Mouse (Mus musculus) lung, embryonic 15.5 days (tissue): ENCODE results near the gene Extl1. TPM values are rescaled to one million over a fixed set of nuclear protein-coding genes. Genes with fewer than 3 reads are reported as not detected.
"Not testable (repeated sequence)": the region's sequence is repeated elsewhere in the genome, so short reads cannot be mapped to it uniquely, and the experiment has no call there.

ENCODE experiments used
- ATAC-seq: fragments of 200-750 bp; cut with Nextera tagmentation; 2 replicates; pipeline ENCODE4 v1.8.0; 2017; ENCODE audit warnings: moderate number of reproducible peaks, borderline replicate concordance; ENCODE audit not compliant: low FRiP score, low TSS enrichment; ENCODE audit errors: extremely low read depth
- H3K27ac ChIP-seq: fragments of 300-500 bp; sonication (generic); 2 replicates; pipeline ENCODE4 v1.5.1; 2015; ENCODE audit warnings: moderate library complexity, mild to moderate bottlenecking, inconsistent platforms
- H3K27me3 ChIP-seq: fragments of 300-500 bp; sonication (generic); 2 replicates; pipeline ENCODE4 v1.6.1; 2015; ENCODE audit warnings: inconsistent platforms
- H3K36me3 ChIP-seq: fragments of 300-500 bp; sonication (generic); 2 replicates; pipeline ENCODE4 v1.6.1; 2015; ENCODE audit warnings: inconsistent platforms
- H3K4me1 ChIP-seq: fragments of 300-500 bp; sonication (generic); 2 replicates; pipeline ENCODE4 v1.6.1; 2015; ENCODE audit warnings: inconsistent platforms
- H3K4me2 ChIP-seq: fragments of 300-500 bp; sonication (generic); 2 replicates; pipeline ENCODE4 v1.6.1; 2015; ENCODE audit warnings: inconsistent platforms, mild to moderate bottlenecking, moderate library complexity
- H3K4me3 ChIP-seq: fragments of 300-500 bp; sonication (generic); 2 replicates; pipeline ENCODE4 v1.5.1; 2015; ENCODE audit warnings: mild to moderate bottlenecking, inconsistent platforms
- H3K9ac ChIP-seq: fragments of 300-500 bp; sonication (generic); 2 replicates; pipeline ENCODE4 v1.6.1; 2015; ENCODE audit warnings: inconsistent platforms
- H3K9me3 ChIP-seq: fragments of 300-500 bp; sonication (generic); 2 replicates; pipeline ENCODE4 v1.6.1; 2016; ENCODE audit warnings: inconsistent platforms
- WGBS: fragments of 180-500 bp; shearing (Covaris S2); methylation state at CpG from one replicate; pipeline ENCODE4 v1.1.7; 2015; 5-methylcytosine and 5-hydroxymethylcytosine counted together
- polyA plus RNA-seq: library from polyadenylated mRNA; unstranded; fragments of >200 nt; fragmentation: Nextera tagmentation; extraction: Ambion mirVana; gene quantifications from 2 replicates; pipeline ENCODE4 v1.2.1, GENCODE M21; 2015

Gene Extl1
- polyA plus RNA-seq, 1 experiment from 2014 or later: 2.7 TPM

GRCm38 (mm10) chr4:134348078-134348477, 35.6 kb downstream of the Extl1 start:
- no peaks in the 10 kb centered on the region for H3K36me3 ChIP-seq
- H3K27ac ChIP-seq: peak overlapping the region; percentile 15; the same call in 1 of the 2 replicates
- H3K4me3 ChIP-seq: no peak overlapping the region
- H3K9ac ChIP-seq: no peak overlapping the region
- ATAC-seq: no peak
- peaks cover 30% of the 10 kb centered on the region for H3K27me3 ChIP-seq
- H3K9me3 ChIP-seq: no peaks in the 10 kb centered on the region
- WGBS: 61% methylated on average over 11 of the region's 11 CpGs
- H3K4me2 ChIP-seq: no peak overlapping the region
- peaks cover 22% of the 10 kb centered on the region for H3K4me1 ChIP-seq

- Histone ChIP-seq H3K4me1 (peaks cover 15% of the 10 kb centered on the region), H3K27me3 (peaks cover 49% of the 10 kb centered on the region), H3K27ac (no peak overlapping the region), H3K9ac (no peak overlapping the region), H3K4me3 (no peak overlapping the region), H3K36me3 (no peaks in the 10 kb centered on the region), H3K9me3 (no peaks in the 10 kb centered on the region), H3K4me2 (no peak overlapping the region)
- WGBS: 87% methylated on average over 15 of the region's 15 CpGs
- ATAC-seq: no peak
These were observed 37.8 kb downstream of the Extl1 start for GRCm38 (mm10) chr4:134345802-134346201.

- H3K27me3 ChIP-seq: peaks cover 53% of the 10 kb centered on the region
- H3K9me3 ChIP-seq: no peaks in the 10 kb centered on the region
- H3K4me3 ChIP-seq: no peak overlapping the region
- 35% methylated on average over 3 of the region's 3 CpGs for WGBS
- no peak overlapping the region for H3K9ac ChIP-seq
- H3K27ac ChIP-seq: no peak overlapping the region
- no peak overlapping the region for H3K4me2 ChIP-seq
- no peaks in the 10 kb centered on the region for H3K36me3 ChIP-seq
- ATAC-seq: no peak
- peaks cover 15% of the 10 kb centered on the region for H3K4me1 ChIP-seq
These were observed 39.0 kb downstream of the Extl1 start for GRCm38 (mm10) chr4:134344620-134345019.

GRCm38 (mm10) chr4:134343071-134344031, 40.3 kb downstream of the Extl1 start, which contains the start of gene Slc30a2:
Slc30a2 (plus strand) TSS chr4:134343181.
- Histone ChIP-seq H3K9me3 (no peaks in the 10 kb centered on the region), H3K27me3 (peaks cover 53% of the 10 kb centered on the region), H3K36me3 (no peaks in the 10 kb centered on the region), H3K4me3 (peak within 1 kb of the TSS; percentile 32), H3K27ac (no peak within 1 kb of the TSS), H3K4me1 (peaks cover 15% of the 10 kb centered on the region), H3K4me2 (peak within 1 kb of the TSS; percentile 56), H3K9ac (peak within 1 kb of the TSS; percentile 1; the same call in 1 of the 2 replicates)
- WGBS: 2% methylated on average over 61 of the region's 61 CpGs
- no peak for ATAC-seq

GRCm38 (mm10) chr4:134342213-134342779, 41.4 kb downstream of the Extl1 start:
- ATAC-seq: no peak
- WGBS: 28% methylated on average over 11 of the region's 11 CpGs
- Histone ChIP-seq H3K36me3 (no peaks in the 10 kb centered on the region), H3K4me2 (no peak overlapping the region), H3K4me3 (no peak overlapping the region), H3K9me3 (no peaks in the 10 kb centered on the region), H3K4me1 (peaks cover 15% of the 10 kb centered on the region), H3K9ac (no peak overlapping the region), H3K27ac (no peak overlapping the region), H3K27me3 (peaks cover 53% of the 10 kb centered on the region)

GRCm38 (mm10) chr4:134341231-134341630, 42.4 kb downstream of the Extl1 start:
- not testable (repeated sequence) for ATAC-seq, H3K4me3 ChIP-seq, H3K9me3 ChIP-seq, H3K36me3 ChIP-seq, H3K27ac ChIP-seq, H3K9ac ChIP-seq, H3K4me2 ChIP-seq
- Histone ChIP-seq H3K27me3 (peaks cover 50% of the 10 kb centered on the region), H3K4me1 (peaks cover 15% of the 10 kb centered on the region)
- 72% methylated on average over 6 of the region's 6 CpGs for WGBS

GRCm38 (mm10) chr4:134330281-134330680, 53.4 kb downstream of the Extl1 start:
- Histone ChIP-seq H3K4me1 (peaks cover 8% of the 10 kb centered on the region; the same call in 1 of the 2 replicates), H3K4me2 (no peak overlapping the region), H3K27me3 (no peaks in the 10 kb centered on the region), H3K36me3 (no peaks in the 10 kb centered on the region), H3K9ac (no peak overlapping the region), H3K27ac (no peak overlapping the region), H3K4me3 (no peak overlapping the region), H3K9me3 (no peaks in the 10 kb centered on the region)
- 60% methylated on average over 5 of the region's 5 CpGs for WGBS
- ATAC-seq: no peak

GRCm38 (mm10) chr4:134328832-134329231, 54.8 kb downstream of the Extl1 start:
- Histone ChIP-seq H3K36me3 (no peaks in the 10 kb centered on the region), H3K4me2 (no peak overlapping the region), H3K4me3 (no peak overlapping the region), H3K4me1 (peaks cover 8% of the 10 kb centered on the region; the same call in 1 of the 2 replicates), H3K27ac (no peak overlapping the region), H3K9ac (no peak overlapping the region), H3K9me3 (no peaks in the 10 kb centered on the region), H3K27me3 (no peaks in the 10 kb centered on the region)
- peak; percentile 60; the same call in 1 of the 2 replicates for ATAC-seq
- 51% methylated on average over 8 of the region's 8 CpGs for WGBS

GRCm38 (mm10) chr4:134328151-134328550, 55.5 kb downstream of the Extl1 start:
- Histone ChIP-seq H3K27ac (no peak overlapping the region), H3K4me3 (no peak overlapping the region), H3K9ac (no peak overlapping the region), H3K36me3 (no peaks in the 10 kb centered on the region), H3K4me2 (no peak overlapping the region), H3K9me3 (no peaks in the 10 kb centered on the region), H3K27me3 (no peaks in the 10 kb centered on the region), H3K4me1 (peaks cover 8% of the 10 kb centered on the region; the same call in 1 of the 2 replicates)
- WGBS: 45% methylated on average over 8 of the region's 8 CpGs
- ATAC-seq: no peak

- Histone ChIP-seq H3K9me3 (no peaks in the 10 kb centered on the region), H3K27ac (no peak overlapping the region), H3K36me3 (no peaks in the 10 kb centered on the region), H3K4me2 (no peak overlapping the region), H3K4me1 (peaks cover 8% of the 10 kb centered on the region; the same call in 1 of the 2 replicates), H3K27me3 (no peaks in the 10 kb centered on the region), H3K9ac (no peak overlapping the region), H3K4me3 (no peak overlapping the region)
- ATAC-seq: no peak
- WGBS: 56% methylated on average over 5 of the region's 5 CpGs
These were observed 56.7 kb downstream of the Extl1 start for GRCm38 (mm10) chr4:134326859-134327530.

- Histone ChIP-seq H3K4me3 (no peak overlapping the region), H3K9ac (no peak overlapping the region), H3K36me3 (no peaks in the 10 kb centered on the region), H3K4me2 (no peak overlapping the region), H3K27ac (no peak overlapping the region), H3K9me3 (no peaks in the 10 kb centered on the region), H3K27me3 (no peaks in the 10 kb centered on the region), H3K4me1 (peaks cover 8% of the 10 kb centered on the region; the same call in 1 of the 2 replicates)
- WGBS: 35% methylated on average over 5 of the region's 5 CpGs
- no peak for ATAC-seq
These were observed 59.0 kb downstream of the Extl1 start for GRCm38 (mm10) chr4:134324655-134325054.
